Mouse (Mus musculus) kidney, embryonic 15.5 days (tissue): Measurements from ENCODE around the gene Optc. TPM values are rescaled to one million over a fixed set of nuclear protein-coding genes. Genes with fewer than 3 reads are reported as not detected.

Experiments
- ATAC-seq: fragments of 200-750 bp; cut with Nextera tagmentation; replicated peaks from 2 replicates; pipeline ENCODE4 v1.8.0; 2017; ENCODE audit warnings: moderate TSS enrichment; ENCODE audit not compliant: low FRiP score
- H3K27ac ChIP-seq: fragments of 300-500 bp; sonication (generic); 2 replicates; pipeline ENCODE4 v1.5.1; 2015; ENCODE audit warnings: mild to moderate bottlenecking, inconsistent platforms
- H3K27me3 ChIP-seq: fragments of 300-500 bp; sonication (generic); 2 replicates; pipeline ENCODE4 v1.6.1; 2015; ENCODE audit warnings: inconsistent platforms
- H3K36me3 ChIP-seq: fragments of 300-500 bp; sonication (generic); 2 replicates; pipeline ENCODE4 v1.6.1; 2015; ENCODE audit warnings: inconsistent platforms
- H3K4me1 ChIP-seq: fragments of 300-500 bp; sonication (generic); 2 replicates; pipeline ENCODE4 v1.6.1; 2015; ENCODE audit warnings: inconsistent platforms
- H3K4me2 ChIP-seq: fragments of 300-500 bp; sonication (generic); 2 replicates; pipeline ENCODE4 v1.6.1; 2015; ENCODE audit warnings: moderate library complexity, mild to moderate bottlenecking, inconsistent platforms
- H3K4me3 ChIP-seq: fragments of 300-500 bp; sonication (generic); replicated peaks from 2 replicates; pipeline ENCODE4 v1.5.1; 2015; ENCODE audit warnings: mild to moderate bottlenecking, inconsistent platforms
- H3K9ac ChIP-seq: fragments of 300-500 bp; sonication (generic); 2 replicates; pipeline ENCODE4 v1.6.1; 2015; ENCODE audit warnings: mild to moderate bottlenecking, inconsistent platforms
- H3K9me3 ChIP-seq: fragments of 300-500 bp; sonication (generic); replicated peaks from 2 replicates; pipeline ENCODE4 v1.6.1; 2016; ENCODE audit warnings: inconsistent platforms
- WGBS: fragments of 180-500 bp; shearing (Covaris S2); methylation state at CpG from one replicate; pipeline ENCODE4 v1.1.7; 2015; ENCODE audit warnings: mixed read lengths; 5-methylcytosine and 5-hydroxymethylcytosine counted together
- polyA plus RNA-seq: library from polyadenylated mRNA; unstranded; fragments of >200 nt; fragmentation: Nextera tagmentation; extraction: Ambion mirVana; gene quantifications from 2 replicates; pipeline ENCODE4 v1.2.1, GENCODE M21; 2015

Gene Optc
- polyA plus RNA-seq, 1 experiment from 2014 or later = 0.56 TPM

DNA sequence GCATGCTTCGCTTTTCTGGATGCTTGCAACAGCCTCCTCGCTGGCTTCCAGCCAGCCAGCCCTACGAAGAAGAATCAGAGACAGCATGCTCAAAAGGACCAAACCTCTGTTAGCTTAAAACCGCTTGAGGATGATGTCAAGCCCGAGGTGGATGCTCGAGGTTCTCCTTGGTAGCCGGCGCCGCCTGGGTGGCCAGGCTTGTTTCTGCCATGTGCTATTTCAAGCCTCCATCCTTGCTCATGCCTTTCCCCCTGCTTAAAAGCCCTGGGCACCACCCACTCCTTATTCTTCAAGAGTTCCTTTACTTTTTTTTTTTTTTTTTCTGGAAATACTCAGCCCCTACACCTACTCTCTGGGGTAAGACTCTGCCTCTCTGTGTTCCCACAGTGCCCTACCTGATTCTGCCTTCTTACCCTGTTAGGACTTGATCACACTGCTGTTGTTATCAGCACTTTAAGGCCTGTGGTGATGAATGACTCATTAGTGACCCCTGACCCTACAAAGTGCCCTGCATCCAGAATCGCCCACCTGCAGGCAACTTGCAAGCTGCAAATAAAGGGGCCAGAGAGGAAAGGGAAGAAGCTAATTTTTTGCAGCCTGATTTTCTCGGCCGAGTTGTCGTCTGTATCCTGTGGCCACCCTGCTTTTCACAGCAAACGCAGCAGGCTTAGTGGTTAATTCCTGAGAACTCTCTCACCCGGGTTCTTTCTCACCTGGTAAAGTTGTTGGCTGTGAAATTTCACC, 52.4 kb downstream of the Optc start:
- ATAC-seq = 0 out of 2 replicates have a peak, but pooled peaks have one; percentile 54
- peaks cover 50% of the 10 kb centered on the region for H3K4me1 ChIP-seq
- peak overlapping the region; percentile 59 for H3K4me2 ChIP-seq
- 7% methylated on average over 15 of the region's 15 CpGs for WGBS
- H3K36me3 ChIP-seq = no peaks in the 10 kb centered on the region
- no peak overlapping the region for H3K9ac ChIP-seq
- peak overlapping the region; percentile 33; the same call in 1 of the 2 replicates for H3K27ac ChIP-seq
- H3K9me3 ChIP-seq = no peaks in the 10 kb centered on the region
- peak overlapping the region; percentile 33 for H3K4me3 ChIP-seq
- 0 out of 2 replicates have a peak, but pooled peaks cover 5% of the 10 kb centered on the region for H3K27me3 ChIP-seq

DNA sequence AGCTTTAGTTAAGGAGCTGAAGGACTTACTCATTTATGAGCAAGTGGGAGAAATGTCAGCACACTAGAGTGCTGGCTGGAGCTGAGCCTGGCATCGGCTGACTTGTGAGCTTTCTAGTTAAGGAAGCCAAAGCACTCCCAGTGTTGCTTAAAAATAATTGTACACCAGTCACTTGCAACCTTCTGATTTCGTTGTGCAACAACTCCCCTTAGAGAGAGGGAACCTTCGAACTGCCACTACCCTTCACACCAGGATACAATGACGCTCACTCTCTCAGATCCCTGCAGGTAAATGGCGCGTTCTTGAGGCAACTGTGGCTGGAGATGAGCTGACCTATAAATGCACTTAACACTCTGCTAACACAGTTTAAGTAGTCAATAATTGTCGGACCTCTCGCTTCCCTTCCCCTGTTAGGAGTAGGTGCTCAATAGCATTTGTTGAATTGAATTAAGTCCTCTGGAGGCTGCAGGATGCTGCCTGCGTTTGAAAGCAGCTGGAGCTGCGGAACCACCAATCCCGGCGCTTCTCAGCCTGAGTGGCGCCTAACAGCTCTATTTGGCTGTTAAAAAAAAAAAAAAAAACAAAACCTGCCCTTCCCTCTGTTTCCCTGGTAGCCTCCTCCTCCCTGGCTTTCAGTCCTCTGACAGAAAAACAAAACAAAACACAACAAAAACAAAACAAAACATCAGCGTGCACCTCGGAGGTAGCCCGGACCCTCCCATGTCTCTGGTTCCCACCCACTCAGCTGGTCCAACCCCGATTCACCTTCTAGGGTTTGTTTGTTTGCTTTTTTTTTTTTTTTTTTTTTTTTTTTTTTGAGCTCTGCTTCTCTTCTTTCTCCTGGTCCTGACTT, 53.2 kb downstream of the Optc start:
- H3K4me3 ChIP-seq = peak overlapping the region; percentile 33
- H3K36me3 ChIP-seq = no peaks in the 10 kb centered on the region
- 2% methylated on average over 17 of the region's 17 CpGs for WGBS
- no peak overlapping the region for H3K9ac ChIP-seq
- peak overlapping the region; percentile 37; the same call in 1 of the 2 replicates for H3K27ac ChIP-seq
- H3K27me3 ChIP-seq = 0 out of 2 replicates have a peak, but pooled peaks cover 5% of the 10 kb centered on the region
- peaks cover 42% of the 10 kb centered on the region for H3K4me1 ChIP-seq
- no peaks in the 10 kb centered on the region for H3K9me3 ChIP-seq
- peak overlapping the region; percentile 59 for H3K4me2 ChIP-seq
- ATAC-seq = no peak

Other genes starting within 250 kb of the Optc start
- gene Zbed6, start 247.1 kb downstream of the Optc start, polyA plus RNA-seq = not detected in 2 replicates
- gene Gm38394, start 246.7 kb downstream of the Optc start, polyA plus RNA-seq = 5.1 and 5.3 TPM in 2 replicates
- gene Lax1, start 217.9 kb downstream of the Optc start, polyA plus RNA-seq = 0.66 and 0.81 TPM in 2 replicates
- gene Atp2b4, start 107.0 kb downstream of the Optc start, polyA plus RNA-seq = 7.2 and 8.5 TPM in 2 replicates
- 1.0 and 2.2 TPM in 2 replicates for gene Prelp, start 13.4 kb upstream of the Optc start, polyA plus RNA-seq
- 11.6 and 12.4 TPM in 2 replicates for gene Fmod, start 129.3 kb upstream of the Optc start, polyA plus RNA-seq
- 31.1 and 32.2 TPM in 2 replicates for gene Btg2, start 171.1 kb upstream of the Optc start, polyA plus RNA-seq
- 0.30 and 0.31 TPM in 2 replicates for gene Chit1, start 203.2 kb upstream of the Optc start, polyA plus RNA-seq